Mouse (Mus musculus) hindbrain, embryonic 13.5 days (tissue): Measurements from ENCODE around the gene Gldn. TPM values are rescaled to one million over a fixed set of nuclear protein-coding genes. Genes with fewer than 3 reads are reported as not detected.

Experiments
- ATAC-seq: fragments of 200-750 bp; cut with Nextera tagmentation; 2 replicates; pipeline ENCODE4 v1.8.0; 2017; ENCODE audit warnings: moderate TSS enrichment; ENCODE audit not compliant: low FRiP score
- H3K27ac ChIP-seq: fragments of 300-500 bp; sonication (generic); 2 replicates; pipeline ENCODE4 v1.5.1; 2015; ENCODE audit warnings: inconsistent platforms, mild to moderate bottlenecking, moderate library complexity
- H3K27me3 ChIP-seq: fragments of 300-500 bp; sonication (generic); 2 replicates; pipeline ENCODE4 v1.6.1; 2015; ENCODE audit warnings: mild to moderate bottlenecking, inconsistent platforms
- H3K36me3 ChIP-seq: fragments of 300-500 bp; sonication (generic); 2 replicates; pipeline ENCODE4 v1.6.1; 2015; ENCODE audit warnings: mild to moderate bottlenecking, inconsistent platforms
- H3K4me1 ChIP-seq: fragments of 300-500 bp; sonication (generic); replicated peaks from 2 replicates; pipeline ENCODE4 v1.6.1; 2015; ENCODE audit warnings: inconsistent platforms
- H3K4me2 ChIP-seq: fragments of 300-500 bp; sonication (generic); 2 replicates; pipeline ENCODE4 v1.6.1; 2015; ENCODE audit warnings: inconsistent platforms, mild to moderate bottlenecking, moderate library complexity
- H3K4me3 ChIP-seq: fragments of 300-500 bp; sonication (generic); 2 replicates; pipeline ENCODE4 v1.5.1; 2015; ENCODE audit warnings: mild to moderate bottlenecking, inconsistent platforms
- H3K9ac ChIP-seq: fragments of 300-500 bp; sonication (generic); 2 replicates; pipeline ENCODE4 v1.6.1; 2015; ENCODE audit warnings: mild to moderate bottlenecking, inconsistent platforms
- H3K9me3 ChIP-seq: fragments of 300-500 bp; sonication (generic); 2 replicates; pipeline ENCODE4 v1.6.1; 2016; ENCODE audit warnings: inconsistent platforms
- WGBS: fragments of 180-500 bp; shearing (Covaris S2); methylation state at CpG from one replicate; pipeline ENCODE4 v1.1.7; 2015; 5-methylcytosine and 5-hydroxymethylcytosine counted together
- polyA plus RNA-seq: library from polyadenylated mRNA; unstranded; fragments of >200 nt; fragmentation: Nextera tagmentation; extraction: Ambion mirVana; gene quantifications from 2 replicates; pipeline ENCODE4 v1.2.1, GENCODE M21; 2015

The Gldn gene
- 0.17 and 0.22 TPM in 2 replicates for polyA plus RNA-seq

- no peaks in the 10 kb centered on the region for H3K9me3 ChIP-seq
- no peaks in the 10 kb centered on the region for H3K36me3 ChIP-seq
- peak within 1 kb of the TSS; percentile 96 for H3K4me2 ChIP-seq
- peak within 1 kb of the TSS; percentile 75 for H3K9ac ChIP-seq
- WGBS, result 2% methylated on average over 61 of the region's 61 CpGs
- H3K4me3 ChIP-seq, result peak within 1 kb of the TSS; percentile 54
- ATAC-seq, result peak; percentile 75
- peaks cover 29% of the 10 kb centered on the region for H3K27me3 ChIP-seq
- no peak within 1 kb of the TSS for H3K27ac ChIP-seq
- peaks cover 9% of the 10 kb centered on the region for H3K4me1 ChIP-seq
These were observed at the start of gene Gldn for GRCm38 (mm10) chr9:54286331-54286987. Gene Gldn, plus strand, starts transcription at chr9:54286486.

- no peaks in the 10 kb centered on the region for H3K36me3 ChIP-seq
- no peak overlapping the region for H3K9ac ChIP-seq
- peak overlapping the region; percentile 41 for H3K27ac ChIP-seq
- H3K4me3 ChIP-seq, result no peak overlapping the region
- ATAC-seq, result no peak
- H3K4me2 ChIP-seq, result no peak overlapping the region
- no peaks in the 10 kb centered on the region for H3K9me3 ChIP-seq
- no peaks in the 10 kb centered on the region for H3K27me3 ChIP-seq
- peaks cover 9% of the 10 kb centered on the region for H3K4me1 ChIP-seq
- WGBS, result 60% methylated on average over 3 of the region's 3 CpGs
These were observed 41.2 kb upstream of the Gldn start for GRCm38 (mm10) chr9:54244869-54245665.

- no peaks in the 10 kb centered on the region for H3K9me3 ChIP-seq
- no peaks in the 10 kb centered on the region for H3K36me3 ChIP-seq
- no peak overlapping the region for H3K4me3 ChIP-seq
- H3K4me1 ChIP-seq, result no peaks in the 10 kb centered on the region
- no peaks in the 10 kb centered on the region for H3K27me3 ChIP-seq
- no peak overlapping the region for H3K9ac ChIP-seq
- no peak overlapping the region for H3K4me2 ChIP-seq
- H3K27ac ChIP-seq, result no peak overlapping the region
- 44% methylated on average over 4 of the region's 4 CpGs for WGBS
- no peak for ATAC-seq
These were observed 21.5 kb upstream of the Gldn start for GRCm38 (mm10) chr9:54264754-54265153.

GRCm38 (mm10) chr9:54268010-54268409, 18.3 kb upstream of the Gldn start, which contains the start of gene Cyp19a1:
Gene Cyp19a1, minus strand, starts transcription at chr9:54268110.
- Histone ChIP-seq H3K4me3 (no peak within 1 kb of the TSS), H3K36me3 (no peaks in the 10 kb centered on the region), H3K27ac (no peak within 1 kb of the TSS), H3K9ac (no peak within 1 kb of the TSS), H3K27me3 (no peaks in the 10 kb centered on the region), H3K9me3 (no peaks in the 10 kb centered on the region), H3K4me2 (no peak within 1 kb of the TSS), H3K4me1 (no peaks in the 10 kb centered on the region)
- WGBS, result 86% methylated on average over 7 of the region's 7 CpGs
- ATAC-seq, result no peak

GRCm38 (mm10) chr9:54269987-54270386, 16.3 kb upstream of the Gldn start:
- WGBS, result 83% methylated on average over 6 of the region's 6 CpGs
- H3K4me1 ChIP-seq, result no peaks in the 10 kb centered on the region
- H3K36me3 ChIP-seq, result no peaks in the 10 kb centered on the region
- H3K27me3 ChIP-seq, result no peaks in the 10 kb centered on the region
- H3K9me3 ChIP-seq, result no peaks in the 10 kb centered on the region
- no peak overlapping the region for H3K9ac ChIP-seq
- H3K4me2 ChIP-seq, result no peak overlapping the region
- no peak for ATAC-seq
- no peak overlapping the region for H3K27ac ChIP-seq
- H3K4me3 ChIP-seq, result no peak overlapping the region

GRCm38 (mm10) chr9:54270889-54271288, 15.4 kb upstream of the Gldn start:
- H3K27ac ChIP-seq, result no peak overlapping the region
- 42% methylated on average over 5 of the region's 5 CpGs for WGBS
- no peaks in the 10 kb centered on the region for H3K27me3 ChIP-seq
- no peak for ATAC-seq
- no peaks in the 10 kb centered on the region for H3K36me3 ChIP-seq
- no peak overlapping the region for H3K9ac ChIP-seq
- no peak overlapping the region for H3K4me2 ChIP-seq
- no peak overlapping the region for H3K4me3 ChIP-seq
- H3K4me1 ChIP-seq, result no peaks in the 10 kb centered on the region
- no peaks in the 10 kb centered on the region for H3K9me3 ChIP-seq

GRCm38 (mm10) chr9:54275283-54275682, 11.0 kb upstream of the Gldn start:
- H3K4me1 ChIP-seq, result no peaks in the 10 kb centered on the region

GRCm38 (mm10) chr9:54279046-54279589, 7.2 kb upstream of the Gldn start:
- no peaks in the 10 kb centered on the region for H3K4me1 ChIP-seq
- H3K9me3 ChIP-seq, result no peaks in the 10 kb centered on the region
- H3K4me2 ChIP-seq, result no peak overlapping the region
- H3K36me3 ChIP-seq, result no peaks in the 10 kb centered on the region
- 89% methylated on average over 12 of the region's 12 CpGs for WGBS
- H3K27me3 ChIP-seq, result no peaks in the 10 kb centered on the region
- ATAC-seq, result no peak
- H3K27ac ChIP-seq, result no peak overlapping the region
- H3K9ac ChIP-seq, result no peak overlapping the region
- no peak overlapping the region for H3K4me3 ChIP-seq

More at GRCm38 (mm10) chr9:54275283-54275682, 11.0 kb upstream of the Gldn start:
- H3K4me2 ChIP-seq, result no peak overlapping the region
- WGBS, result 93% methylated on average over 4 of the region's 4 CpGs
- ATAC-seq, result no peak
- H3K9ac ChIP-seq, result no peak overlapping the region
- no peak overlapping the region for H3K4me3 ChIP-seq
- no peaks in the 10 kb centered on the region for H3K36me3 ChIP-seq
- H3K9me3 ChIP-seq, result no peaks in the 10 kb centered on the region
- H3K27ac ChIP-seq, result no peak overlapping the region
- no peaks in the 10 kb centered on the region for H3K27me3 ChIP-seq

- Histone ChIP-seq H3K4me1 (peaks cover 9% of the 10 kb centered on the region), H3K9me3 (no peaks in the 10 kb centered on the region), H3K27ac (no peak overlapping the region), H3K27me3 (peaks cover 29% of the 10 kb centered on the region), H3K36me3 (no peaks in the 10 kb centered on the region), H3K4me2 (no peak overlapping the region), H3K4me3 (no peak overlapping the region), H3K9ac (no peak overlapping the region)
- 57% methylated on average over 5 of the region's 5 CpGs for WGBS
- no peak for ATAC-seq
These were observed 1.5 kb downstream of the Gldn start for GRCm38 (mm10) chr9:54287804-54288203.

- WGBS, result 86% methylated on average over 3 of the region's 3 CpGs
- no peaks in the 10 kb centered on the region for H3K9me3 ChIP-seq
- no peaks in the 10 kb centered on the region for H3K36me3 ChIP-seq
- no peak overlapping the region for H3K27ac ChIP-seq
- no peaks in the 10 kb centered on the region for H3K4me1 ChIP-seq
- H3K27me3 ChIP-seq, result no peaks in the 10 kb centered on the region
- H3K4me3 ChIP-seq, result no peak overlapping the region
- no peak overlapping the region for H3K4me2 ChIP-seq
- ATAC-seq, result no peak
- no peak overlapping the region for H3K9ac ChIP-seq
These were observed 13.1 kb downstream of the Gldn start for GRCm38 (mm10) chr9:54299389-54299788.

- H3K9me3 ChIP-seq, result no peaks in the 10 kb centered on the region
- H3K4me1 ChIP-seq, result no peaks in the 10 kb centered on the region
- H3K4me3 ChIP-seq, result no peak overlapping the region
- ATAC-seq, result no peak
- H3K27me3 ChIP-seq, result no peaks in the 10 kb centered on the region
- H3K36me3 ChIP-seq, result no peaks in the 10 kb centered on the region
- no peak overlapping the region for H3K4me2 ChIP-seq
- H3K27ac ChIP-seq, result no peak overlapping the region
- H3K9ac ChIP-seq, result no peak overlapping the region
These were observed 13.5 kb downstream of the Gldn start for GRCm38 (mm10) chr9:54299792-54300191.

GRCm38 (mm10) chr9:54301255-54301654, 15.0 kb downstream of the Gldn start:
- no peaks in the 10 kb centered on the region for H3K27me3 ChIP-seq
- no peak overlapping the region for H3K4me2 ChIP-seq
- no peaks in the 10 kb centered on the region for H3K9me3 ChIP-seq
- 84% methylated on average over 4 of the region's 4 CpGs for WGBS
- H3K4me1 ChIP-seq, result no peaks in the 10 kb centered on the region
- no peak overlapping the region for H3K27ac ChIP-seq
- no peak for ATAC-seq
- no peak overlapping the region for H3K4me3 ChIP-seq
- no peak overlapping the region for H3K9ac ChIP-seq
- H3K36me3 ChIP-seq, result no peaks in the 10 kb centered on the region
